Mouse (Mus musculus) layer of hippocampus, postnatal 10 days (tissue): Measurements from ENCODE around the gene Clec11a. TPM values are rescaled to one million over a fixed set of nuclear protein-coding genes. Genes with fewer than 3 reads are reported as not detected.
"Not testable (repeated sequence)": the region's sequence is repeated elsewhere in the genome, so short reads cannot be mapped to it uniquely, and the experiment has no call there.

Source experiments
- DNase-seq, 2 experiments: peaks; one replicate each; pipeline ENCODE4 v3.0.0; 2021; ENCODE audit warnings: low spot score in 2 of 2
- total RNA-seq, 2 experiments: library from RNA; stranded (reverse); gene quantifications; 2 replicates each; pipeline ENCODE4 v1.2.3; 2021

The Clec11a gene
- total RNA-seq, 2 experiments from 2014 or later: 1.9 TPM

- no peak for DNase-seq
Observed at GRCm38 (mm10) chr7:44326614-44327013, 19.9 kb upstream of the Clec11a start.

GRCm38 (mm10) chr7:44322290-44322689, 15.6 kb upstream of the Clec11a start:
- DNase-seq: no peak

- DNase-seq: peak; percentile 75 to 81
Observed at GRCm38 (mm10) chr7:44320886-44321285, 14.2 kb upstream of the Clec11a start.

- peak in 1 of 2 experiments; percentile 35 for DNase-seq
Observed at GRCm38 (mm10) chr7:44317913-44318312, 11.2 kb upstream of the Clec11a start.

- DNase-seq: peak in 1 of 2 experiments; percentile 20
Observed at GRCm38 (mm10) chr7:44312484-44312883, 5.8 kb upstream of the Clec11a start.

GRCm38 (mm10) chr7:44311713-44312304, 5.1 kb upstream of the Clec11a start:
- DNase-seq: peak in 1 of 2 experiments; percentile 19

GRCm38 (mm10) chr7:44310878-44311712, 4.4 kb upstream of the Clec11a start:
- peak; percentile 56 to 64 for DNase-seq

- DNase-seq: peak in 1 of 2 experiments; percentile 45
Observed at GRCm38 (mm10) chr7:44310285-44310877, 3.7 kb upstream of the Clec11a start.

- peak in 1 of 2 experiments; percentile 46 for DNase-seq
Observed at GRCm38 (mm10) chr7:44309475-44310284, 3.0 kb upstream of the Clec11a start, which contains the start of gene Shank1. Shank1 (plus strand) TSS chr7:44310253.

GRCm38 (mm10) chr7:44307261-44308020, 739 bp upstream of the Clec11a start:
- peak in 1 of 2 experiments; percentile 13 for DNase-seq

- DNase-seq: no peak
Observed at GRCm38 (mm10) chr7:44305686-44306085, 1.0 kb downstream of the Clec11a start.

- DNase-seq: peak; percentile 94 to 97
Observed at GRCm38 (mm10) chr7:44304775-44305641, 1.7 kb downstream of the Clec11a start.

- DNase-seq: no peak
Observed at GRCm38 (mm10) chr7:44304463-44304774, 2.3 kb downstream of the Clec11a start.

GRCm38 (mm10) chr7:44303346-44304340, 3.1 kb downstream of the Clec11a start:
- DNase-seq: peak in 1 of 2 experiments; percentile 10

GRCm38 (mm10) chr7:44297501-44297900, 9.2 kb downstream of the Clec11a start:
- DNase-seq: not testable (repeated sequence)

- DNase-seq: no peak
Observed at GRCm38 (mm10) chr7:44291418-44291817, 15.3 kb downstream of the Clec11a start.

GRCm38 (mm10) chr7:44290986-44291385, 15.7 kb downstream of the Clec11a start:
- DNase-seq: no peak

- no peak for DNase-seq
Observed at GRCm38 (mm10) chr7:44287760-44288159, 18.9 kb downstream of the Clec11a start.
